Mouse (Mus musculus): Measurements from ENCODE around the gene Rnf43.

Rnf43 gene

GRCm38 (mm10) chr11:87677756-87678155 lies 15.2 kb downstream of the Rnf43 start:
- no peak for DNase-seq (ENCODE audit: low spot score in 2 of 2)

- DNase-seq (ENCODE audit: low spot score in 2 of 2): no peak
These were observed 16.0 kb downstream of the Rnf43 start for GRCm38 (mm10) chr11:87678545-87678944.

DNA sequence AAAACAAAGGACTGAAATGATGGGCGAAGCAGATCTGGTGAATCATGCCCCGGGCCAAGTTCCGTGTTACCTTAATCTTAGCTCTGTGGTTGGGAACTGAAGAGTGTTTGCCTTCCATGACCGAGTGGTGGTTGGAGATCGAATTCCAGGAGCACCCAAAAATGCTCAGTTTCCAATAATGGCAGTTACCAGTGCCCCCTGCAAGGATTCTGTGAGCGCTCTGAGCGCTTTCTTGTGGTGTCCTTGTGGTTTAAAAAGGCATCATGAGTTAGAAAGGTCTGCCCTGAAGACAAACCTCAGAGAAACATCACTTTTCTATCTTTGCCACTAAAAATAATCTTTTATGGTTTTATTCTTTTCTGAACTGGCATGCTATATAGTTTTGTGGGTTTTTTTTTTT lies 16.5 kb downstream of the Rnf43 start:
- DNase-seq (ENCODE audit: low spot score in 2 of 2): no peak

- no peak for DNase-seq (ENCODE audit: low spot score in 2 of 2)
These were observed 18.3 kb downstream of the Rnf43 start for GRCm38 (mm10) chr11:87680786-87681185.

- DNase-seq (ENCODE audit: low spot score in 2 of 2): no peak
These were observed 19.6 kb downstream of the Rnf43 start for GRCm38 (mm10) chr11:87682096-87682495.

- no peak for DNase-seq (ENCODE audit: low spot score in 2 of 2)
These were observed 20.5 kb downstream of the Rnf43 start for GRCm38 (mm10) chr11:87682838-87683571.

DNA sequence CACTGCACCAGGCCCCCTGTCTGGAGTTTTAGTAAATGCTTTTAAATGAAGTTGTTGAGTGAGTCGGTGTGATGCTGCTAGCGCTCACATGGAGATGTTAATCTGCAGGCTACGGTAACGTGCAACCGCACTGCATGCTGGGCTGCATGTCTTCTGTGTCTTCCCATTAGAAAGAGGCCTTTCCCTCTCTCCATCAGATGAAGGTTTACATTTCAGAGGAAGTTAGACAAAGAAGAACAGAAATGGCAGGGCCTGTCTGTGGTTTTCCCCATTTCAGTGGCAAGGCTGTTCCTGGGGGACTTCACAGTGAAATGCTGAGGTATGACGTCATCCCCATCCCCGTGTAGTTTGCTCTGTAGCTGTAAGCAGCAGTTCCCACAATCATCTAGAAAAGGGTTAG lies 23.9 kb downstream of the Rnf43 start:
- no peak for DNase-seq (ENCODE audit: low spot score in 2 of 2)

GRCm38 (mm10) chr11:87687246-87688225 lies 25.0 kb downstream of the Rnf43 start:
- DNase-seq (ENCODE audit: low spot score in 2 of 2): no peak

DNA sequence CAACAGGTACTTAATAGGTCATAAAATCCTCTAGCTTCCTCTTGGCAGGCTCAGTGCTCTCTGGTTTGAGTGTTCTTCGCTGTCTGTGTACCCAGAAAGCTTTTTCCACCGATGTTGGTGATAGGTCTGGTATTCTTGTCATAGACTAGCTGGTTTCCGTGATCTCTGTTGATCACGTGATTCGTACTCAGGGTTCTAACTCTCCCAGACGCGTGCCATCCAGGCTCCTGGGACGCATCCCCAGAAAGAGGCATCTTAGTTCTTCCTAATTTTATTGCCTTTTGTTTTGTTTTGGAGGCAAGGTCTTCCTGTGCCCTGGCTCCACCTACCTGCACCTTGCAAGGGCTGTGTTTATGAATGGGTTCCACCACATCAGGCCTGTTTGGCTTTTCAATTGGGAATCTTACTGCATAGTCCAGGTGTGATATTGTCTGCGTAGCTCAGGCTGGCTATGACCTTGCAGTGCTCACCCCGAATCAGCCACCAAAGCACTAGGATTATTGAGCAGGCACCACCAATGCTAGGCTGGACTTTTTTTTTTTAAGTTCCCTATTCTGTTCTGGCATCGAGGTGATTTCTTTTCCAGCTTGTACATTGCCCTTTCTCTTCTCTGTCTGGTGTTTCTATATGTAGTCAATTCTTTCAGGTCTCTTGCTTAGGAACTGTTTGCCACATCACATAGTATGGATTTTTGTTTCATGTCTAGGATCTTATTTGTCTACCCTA lies 26.1 kb downstream of the Rnf43 start:
- no peak for DNase-seq (ENCODE audit: low spot score in 2 of 2)

DNA sequence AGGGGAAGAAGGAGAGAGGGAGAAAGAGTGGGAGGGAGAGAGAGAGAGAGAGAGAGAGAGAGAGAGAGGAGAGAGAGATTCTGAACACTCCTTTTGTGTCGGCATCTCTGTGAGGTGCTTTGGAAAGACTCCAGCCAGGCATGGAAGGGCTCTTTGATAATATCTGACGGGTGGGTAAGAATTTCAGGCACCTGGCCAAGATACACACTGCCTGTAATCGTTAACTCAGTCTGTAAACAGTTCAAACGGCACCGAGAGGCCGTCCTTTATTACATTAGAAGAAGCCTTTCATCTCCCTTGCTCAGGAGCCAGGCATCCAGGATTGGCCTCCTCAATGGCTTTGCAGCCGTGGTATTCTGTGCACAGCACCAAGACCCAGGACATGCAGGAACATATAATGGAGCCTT lies 26.9 kb downstream of the Rnf43 start:
- no peak for DNase-seq (ENCODE audit: low spot score in 2 of 2)

GRCm38 (mm10) chr11:87690054-87690740 lies 27.7 kb downstream of the Rnf43 start:
- peak; percentile 30 to 53 for DNase-seq (ENCODE audit: low spot score in 2 of 2)

- DNase-seq (ENCODE audit: low spot score in 2 of 2): no peak
These were observed 34.7 kb downstream of the Rnf43 start for GRCm38 (mm10) chr11:87697131-87697682.

DNA sequence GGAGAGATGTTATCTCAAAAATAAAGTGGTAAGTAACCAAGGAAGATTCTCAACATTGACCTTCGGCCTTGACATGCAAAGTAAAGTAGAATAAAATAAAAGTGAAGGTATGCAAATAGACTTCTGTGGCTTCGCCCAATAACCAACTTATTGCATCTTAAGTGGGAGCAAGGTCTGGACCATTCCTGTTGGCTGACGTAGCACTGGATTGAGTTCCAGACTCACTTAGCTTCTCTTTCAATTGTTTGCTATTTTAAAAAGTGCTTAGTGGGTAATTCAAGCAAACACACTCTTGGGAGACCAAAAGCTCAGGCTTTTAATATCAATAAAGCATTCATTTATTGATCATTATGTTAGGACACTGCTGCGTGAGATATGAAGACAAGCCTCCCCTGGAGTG lies 35.6 kb downstream of the Rnf43 start:
- DNase-seq (ENCODE audit: low spot score in 2 of 2): no peak

DNA sequence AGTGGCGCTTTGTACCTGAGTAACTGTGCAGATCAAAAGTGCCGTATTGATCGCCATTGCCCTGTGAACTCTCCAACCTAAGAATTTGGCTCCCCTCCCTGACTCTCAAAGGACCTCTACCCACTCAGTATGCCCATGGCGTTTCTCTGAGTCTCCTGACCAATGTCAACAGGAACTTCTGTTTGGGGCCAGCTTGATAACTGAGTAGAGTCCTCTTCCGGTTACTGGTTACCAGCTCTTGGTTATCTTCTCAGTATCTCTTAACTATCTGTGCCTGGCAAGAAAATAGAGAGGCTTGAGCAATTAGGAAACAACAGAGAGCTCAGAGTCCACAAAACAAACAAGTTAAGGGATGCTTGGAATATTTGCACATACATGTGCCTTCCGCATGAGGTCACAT lies 38.6 kb downstream of the Rnf43 start:
- DNase-seq (ENCODE audit: low spot score in 2 of 2): no peak

GRCm38 (mm10) chr11:87701877-87702620 lies 39.5 kb downstream of the Rnf43 start:
- DNase-seq (ENCODE audit: low spot score in 2 of 2): no peak

- no peak for DNase-seq (ENCODE audit: low spot score in 2 of 2)
These were observed 41.1 kb downstream of the Rnf43 start for GRCm38 (mm10) chr11:87703654-87704053.

DNA sequence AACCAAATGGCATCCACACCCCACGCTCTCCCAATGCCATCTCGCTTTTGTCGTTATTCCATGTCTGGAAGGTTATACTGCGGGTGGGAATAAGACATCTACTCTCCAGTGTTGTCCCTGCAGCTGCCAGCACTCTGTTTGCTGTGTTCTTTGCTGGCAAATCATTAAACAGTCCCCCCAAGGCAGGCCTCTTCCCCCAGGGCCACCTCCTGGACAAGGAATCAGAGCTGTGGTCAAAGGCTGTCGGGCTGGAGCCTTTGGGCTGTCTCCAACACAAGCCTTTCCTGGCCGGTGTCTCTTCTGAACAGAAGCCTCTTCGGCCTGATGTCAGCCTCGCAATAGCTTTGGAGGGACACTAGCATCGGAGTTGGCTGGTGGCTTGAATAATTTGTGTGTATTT lies 41.8 kb downstream of the Rnf43 start:
- no peak for DNase-seq (ENCODE audit: low spot score in 2 of 2)

DNA sequence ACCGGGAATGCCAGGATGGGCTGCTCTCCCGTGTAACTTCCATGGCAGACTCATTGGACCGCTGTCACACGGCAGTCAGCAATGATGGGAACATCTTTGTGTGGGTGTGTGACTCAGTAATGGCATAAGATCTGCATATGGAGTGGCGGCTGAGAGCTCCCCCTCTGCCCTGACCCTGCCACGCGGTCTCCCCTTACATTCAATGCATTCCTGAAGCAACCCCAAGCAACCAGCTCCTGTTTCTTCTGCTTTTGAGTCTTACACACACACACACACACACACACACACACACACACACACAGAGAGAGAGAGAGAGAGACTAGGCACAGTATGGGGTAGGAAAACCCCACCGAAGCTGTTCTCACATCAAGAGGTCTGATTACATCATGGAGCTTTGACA lies 45.0 kb downstream of the Rnf43 start:
- no peak for DNase-seq (ENCODE audit: low spot score in 2 of 2)

DNA sequence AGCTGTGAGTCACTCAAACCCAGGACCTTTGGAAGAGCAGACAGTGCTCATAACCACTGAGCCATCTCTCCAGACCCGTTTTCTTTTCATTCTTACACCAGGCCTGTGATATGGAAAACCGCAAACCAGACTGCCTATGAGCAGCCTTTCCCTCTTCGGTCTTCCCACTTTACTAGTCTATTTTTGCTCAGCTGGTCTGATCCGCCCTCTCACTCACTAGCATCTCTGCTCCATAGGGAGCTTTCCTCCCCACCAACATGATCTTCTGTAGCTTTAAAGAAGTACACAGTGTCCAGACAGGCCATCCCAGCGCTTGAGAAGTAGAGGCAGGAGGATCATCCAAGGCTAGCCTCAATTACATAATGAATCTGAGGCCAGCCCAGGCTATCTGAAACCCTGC lies 46.5 kb downstream of the Rnf43 start:
- no peak for DNase-seq (ENCODE audit: low spot score in 2 of 2)

DNA sequence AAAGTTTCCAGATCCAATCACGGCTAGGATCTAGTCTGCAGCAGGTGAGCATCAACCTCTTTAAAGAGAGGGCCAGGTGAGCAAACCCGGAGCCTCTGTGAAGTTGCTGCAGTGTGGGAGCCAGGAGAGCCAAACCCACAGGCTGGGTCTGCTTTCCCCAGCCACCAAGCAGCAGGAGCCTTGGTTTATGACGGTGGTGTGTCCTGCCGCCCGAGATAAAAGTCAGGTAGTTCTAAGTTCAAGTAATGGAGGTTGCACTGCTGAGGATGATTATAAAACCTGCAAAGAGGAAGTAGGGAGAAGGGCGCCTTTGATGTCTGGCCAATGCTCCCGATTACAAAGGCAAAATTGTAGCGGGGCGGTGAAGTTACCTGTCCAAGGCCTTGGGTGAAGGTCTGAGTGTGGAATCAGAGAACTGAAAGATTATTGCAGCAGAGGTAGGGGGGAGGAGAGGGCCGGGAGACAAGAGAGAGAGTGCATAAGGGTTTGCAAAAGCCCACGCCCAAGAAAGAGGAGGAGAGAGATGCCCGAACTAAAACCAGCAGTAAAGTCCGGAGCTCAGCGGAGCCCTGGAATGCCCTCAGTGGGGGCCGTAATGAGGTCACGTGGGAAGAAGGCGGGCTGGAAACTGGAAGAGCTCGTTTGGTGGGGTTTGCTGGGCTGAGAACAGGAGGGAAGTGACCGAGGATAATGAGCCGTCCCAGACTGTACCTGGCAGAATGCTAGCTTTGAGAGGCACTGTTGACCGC lies 47.2 kb downstream of the Rnf43 start:
- DNase-seq (ENCODE audit: low spot score in 2 of 2): peak in 1 of 2 experiments; percentile 21
